Comparison of ENCODE assay signal across 14 mouse cellular contexts in the genomic region with DNA sequence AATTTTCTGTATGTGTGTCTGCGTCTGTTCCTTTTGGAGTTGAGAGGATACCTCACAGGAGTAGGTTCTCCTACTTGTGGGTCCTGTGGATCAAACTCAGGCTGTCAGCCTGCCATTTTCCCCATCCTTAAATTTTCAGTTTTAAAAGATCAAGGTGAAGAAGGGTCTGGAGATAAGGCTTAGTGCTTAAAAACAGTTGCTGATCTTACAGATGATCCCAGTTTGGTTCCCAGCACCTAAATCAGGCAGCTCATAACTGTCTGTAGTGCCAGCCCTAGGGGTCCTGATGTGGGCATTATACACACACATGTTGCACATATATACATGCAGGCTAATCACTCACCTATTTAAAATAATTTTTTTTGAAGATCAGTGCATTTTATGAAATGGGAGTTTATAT.
"Had no signal": no experiment of that assay in that cellular context is flagged by ENCODE, and none has a peak within 500 bp of the region (broad histone marks: within the 10 kb centered on the region; RNA-seq: fewer than 3 reads in every experiment).

No protein-coding gene starts in this region.

- H3K4me2 ChIP-seq: lung, embryonic 15.5 days; midbrain, embryonic 12.5 days; neural tube, embryonic 13.5 days; stomach, embryonic 15.5 days had no signal

- H3K4me1 ChIP-seq: lung, embryonic 15.5 days; megakaryocyte, embryonic 14.5 days; midbrain, embryonic 12.5 days; neural tube, embryonic 13.5 days; stomach, embryonic 15.5 days had no signal

- H3K4me3 ChIP-seq: lung, embryonic 15.5 days; megakaryocyte, embryonic 14.5 days; midbrain, embryonic 12.5 days; neural tube, embryonic 13.5 days; stomach, embryonic 15.5 days had no signal

- H3K9ac ChIP-seq: liver, postnatal 0 days; lung, embryonic 15.5 days; midbrain, embryonic 12.5 days; neural tube, embryonic 13.5 days; stomach, embryonic 15.5 days had no signal

- H3K9me3 ChIP-seq: lung, embryonic 15.5 days; megakaryocyte, embryonic 14.5 days; midbrain, embryonic 12.5 days; neural tube, embryonic 13.5 days; stomach, embryonic 15.5 days had no signal

- H3K27me3 ChIP-seq: lung, embryonic 15.5 days; megakaryocyte, embryonic 14.5 days; midbrain, embryonic 12.5 days; neural tube, embryonic 13.5 days; stomach, embryonic 15.5 days had no signal

- H3K27ac ChIP-seq: lung, embryonic 15.5 days; macrophage; midbrain, embryonic 12.5 days; stomach, embryonic 15.5 days; stomach, postnatal 0 days had no signal

- DNase-seq: liver, postnatal 0 days; lung, adult 2 months; right cerebral cortex, postnatal 14 days; thymus, adult 2 months; thymus, postnatal 25 days; thymus, postnatal 4 days had no signal

- ATAC-seq: liver, postnatal 0 days; lung, postnatal 0 days had no signal
